Mouse (Mus musculus) kidney, postnatal 14 days (tissue): Measurements from ENCODE around the gene Gsdma.

Experiments
- DNase-seq: peaks from one replicate; pipeline ENCODE4 v3.0.0; 2022; ENCODE audit warnings: mixed read lengths

Gene Gsdma

DNA sequence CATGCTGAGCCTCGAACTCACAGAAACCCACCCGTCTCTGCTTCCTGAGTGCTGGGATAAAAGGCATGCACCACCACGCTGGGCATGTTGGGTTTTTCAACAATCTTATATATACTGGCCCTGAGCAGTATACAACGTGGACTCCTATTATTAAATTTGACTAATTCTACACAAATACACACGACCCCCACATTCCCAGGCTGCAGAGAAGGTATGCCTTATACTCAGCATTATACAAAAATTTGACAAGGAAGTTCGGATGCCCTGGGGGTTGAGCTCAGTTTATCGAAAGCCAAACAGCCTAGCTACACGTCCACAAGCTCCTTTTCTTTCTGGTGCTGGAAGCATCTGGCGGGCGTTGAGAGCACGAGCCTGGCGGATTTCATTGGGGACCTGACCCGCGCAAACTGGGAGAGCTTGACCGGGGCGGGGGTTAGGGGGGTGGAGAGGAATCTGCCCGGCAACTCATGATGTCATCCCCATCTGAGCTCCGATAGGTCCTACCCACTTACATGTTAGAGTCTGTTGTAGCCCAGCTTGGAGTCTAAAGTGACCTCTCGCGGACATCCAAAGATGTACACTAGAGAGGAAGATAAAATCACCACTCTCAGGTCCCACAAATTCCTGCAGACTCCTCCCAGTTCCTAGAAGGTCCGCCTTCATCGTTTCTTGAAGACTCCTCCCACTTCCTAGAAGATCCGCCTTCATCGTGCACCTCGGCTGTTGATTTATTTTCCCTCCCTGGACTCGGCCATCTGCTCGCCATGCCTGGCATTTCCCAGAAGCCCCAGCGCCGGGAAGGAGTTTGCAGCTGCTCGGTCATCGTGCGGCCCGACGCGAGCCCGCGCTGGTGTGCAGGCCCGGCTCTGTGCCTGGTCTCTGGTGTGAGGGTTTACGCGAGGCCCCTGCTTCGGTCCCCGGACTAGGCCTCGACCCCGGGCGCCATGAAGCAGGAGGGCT lies 17.9 kb downstream of the Gsdma start, which contains the start of gene Psmd3:
TSS of gene Psmd3 (plus strand) at position 769 of the 960 bp plus-strand sequence.
- DNase-seq = peak; percentile 97

DNA sequence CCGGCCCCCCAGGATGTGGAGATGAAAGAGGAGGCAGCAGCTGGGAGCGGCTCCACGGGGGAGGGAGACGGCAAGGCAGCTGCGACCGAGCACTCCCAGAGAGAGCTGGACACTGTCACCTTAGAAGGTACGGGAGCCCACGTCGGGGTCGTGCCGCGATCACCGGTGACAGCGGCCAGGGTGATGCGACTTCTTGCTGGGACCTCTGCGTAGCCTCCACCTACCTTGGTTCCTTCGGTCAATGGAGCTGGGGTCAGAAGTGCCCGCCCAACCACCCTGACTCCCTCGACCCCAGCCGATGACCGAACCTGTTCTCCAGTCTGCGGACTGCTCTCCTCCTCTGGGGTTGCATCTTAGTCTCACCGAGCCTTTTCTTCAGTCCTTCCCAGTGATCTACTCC lies 18.7 kb downstream of the Gsdma start:
- DNase-seq = no peak

DNA sequence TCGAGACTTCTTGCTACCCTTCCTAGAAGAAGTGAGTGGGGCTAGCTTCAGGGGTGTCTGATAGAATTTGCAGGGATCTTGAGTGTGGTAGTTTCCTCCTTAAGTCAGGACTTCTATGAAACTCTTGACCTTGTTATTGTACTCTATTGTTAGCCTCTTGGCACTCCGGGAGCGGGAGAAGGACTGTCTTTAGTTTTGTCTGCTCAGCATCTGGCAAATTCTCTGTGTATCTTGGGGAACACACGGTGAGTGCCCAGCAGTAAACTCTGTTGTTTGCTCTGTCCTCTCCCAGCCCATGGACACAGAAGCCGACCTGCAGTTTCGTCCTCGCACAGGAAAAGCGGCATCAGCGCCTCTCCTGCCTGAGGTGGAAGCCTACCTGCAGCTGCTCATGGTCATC lies 21.5 kb downstream of the Gsdma start:
- DNase-seq = no peak

DNA sequence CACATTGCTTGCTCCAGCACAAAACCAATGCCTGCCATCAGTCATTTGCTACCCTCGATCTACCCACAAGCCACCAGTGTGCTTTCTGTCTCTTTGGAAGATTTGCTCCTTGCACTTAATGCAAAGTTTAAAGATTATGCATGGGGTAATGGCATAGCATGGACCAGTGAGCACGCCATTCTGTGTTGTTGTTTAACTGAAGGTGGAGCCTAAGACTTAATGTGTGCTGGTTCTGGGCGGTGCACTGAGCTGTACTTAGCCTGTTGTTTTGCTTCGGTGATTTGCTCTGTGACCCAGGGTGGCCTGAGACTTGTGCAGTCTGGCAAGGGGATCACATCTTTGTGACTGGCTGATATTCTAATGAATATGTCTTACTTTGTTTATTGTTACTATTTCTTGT lies 22.8 kb downstream of the Gsdma start:
- DNase-seq = peak; percentile 83

DNA sequence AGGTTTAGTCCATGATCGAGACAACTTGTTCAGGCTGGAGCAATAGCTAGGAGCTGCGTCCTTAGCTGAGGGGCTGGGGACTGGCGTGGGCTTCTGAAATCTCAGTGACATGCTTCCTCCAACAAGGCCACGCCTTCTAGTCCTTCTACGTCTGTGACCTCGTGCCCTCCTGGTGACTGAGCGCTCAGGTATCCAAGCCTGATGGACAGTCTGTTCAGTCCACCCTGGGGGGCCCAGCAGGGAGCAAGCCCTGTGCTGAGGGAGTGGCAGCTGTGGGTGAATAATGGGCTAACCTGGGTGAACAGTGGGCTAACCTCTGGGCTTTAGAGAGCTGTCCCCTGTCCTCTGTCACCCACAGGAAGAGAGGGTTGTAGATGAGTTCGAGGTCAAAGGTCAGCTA lies 23.9 kb downstream of the Gsdma start:
- DNase-seq = no peak

DNA sequence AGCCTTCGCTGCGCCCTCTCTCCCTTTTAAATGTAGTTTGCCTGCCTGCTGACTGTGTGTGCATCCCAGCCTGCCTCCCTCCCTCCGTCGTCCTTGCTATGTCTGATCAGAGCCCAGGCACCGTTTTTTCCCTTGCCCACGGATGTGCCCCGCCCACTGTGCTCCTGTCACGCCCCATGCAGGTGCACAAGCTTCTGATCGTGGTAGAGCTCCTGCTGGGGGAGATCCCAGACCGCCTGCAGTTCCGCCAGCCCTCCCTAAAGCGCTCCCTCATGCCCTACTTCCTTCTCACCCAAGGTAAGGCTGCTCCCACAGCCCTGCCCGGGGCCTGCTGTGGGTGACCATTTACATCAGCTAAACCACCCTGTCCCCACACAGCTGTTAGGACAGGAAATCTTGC lies 29.1 kb downstream of the Gsdma start:
- DNase-seq = no peak

DNA sequence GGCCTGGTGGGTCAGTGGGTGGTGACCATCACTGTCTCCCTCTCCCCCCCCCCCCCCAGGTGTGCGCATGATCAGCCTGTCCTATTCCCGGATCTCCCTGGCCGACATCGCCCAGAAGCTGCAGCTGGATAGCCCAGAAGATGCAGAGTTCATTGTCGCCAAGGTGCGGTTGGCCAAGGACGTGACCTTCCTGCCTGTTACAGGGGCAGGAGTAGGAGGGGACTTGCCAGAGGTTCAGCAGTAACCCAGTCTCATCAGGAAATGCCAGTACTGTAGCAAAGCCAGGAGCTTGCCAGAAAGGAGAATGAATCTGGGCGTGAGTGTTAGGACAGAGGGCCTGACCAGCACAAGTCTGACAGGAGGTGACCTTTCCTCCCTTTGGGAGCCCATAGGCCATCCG lies 29.6 kb downstream of the Gsdma start:
- no peak for DNase-seq

DNA sequence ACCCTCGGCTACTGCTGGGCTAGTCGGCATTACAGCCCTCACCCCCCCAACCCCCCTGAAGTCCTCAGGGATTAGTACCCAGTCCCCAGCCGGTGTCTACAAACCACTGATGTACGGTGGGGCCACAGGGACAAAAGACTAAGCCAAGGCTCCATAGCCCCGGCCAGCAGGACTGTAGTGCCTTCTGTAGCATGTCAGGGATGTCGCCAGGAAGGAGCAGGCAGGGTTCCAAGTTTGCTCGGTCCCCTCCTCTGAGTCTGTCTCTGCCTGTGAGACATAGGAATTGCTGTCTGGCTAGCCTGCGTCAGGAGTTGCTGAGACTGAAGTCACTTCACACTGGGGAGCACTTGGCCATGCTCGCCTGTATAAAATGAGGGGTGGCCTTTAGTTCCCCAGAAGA lies 30.1 kb downstream of the Gsdma start:
- DNase-seq = no peak

DNA sequence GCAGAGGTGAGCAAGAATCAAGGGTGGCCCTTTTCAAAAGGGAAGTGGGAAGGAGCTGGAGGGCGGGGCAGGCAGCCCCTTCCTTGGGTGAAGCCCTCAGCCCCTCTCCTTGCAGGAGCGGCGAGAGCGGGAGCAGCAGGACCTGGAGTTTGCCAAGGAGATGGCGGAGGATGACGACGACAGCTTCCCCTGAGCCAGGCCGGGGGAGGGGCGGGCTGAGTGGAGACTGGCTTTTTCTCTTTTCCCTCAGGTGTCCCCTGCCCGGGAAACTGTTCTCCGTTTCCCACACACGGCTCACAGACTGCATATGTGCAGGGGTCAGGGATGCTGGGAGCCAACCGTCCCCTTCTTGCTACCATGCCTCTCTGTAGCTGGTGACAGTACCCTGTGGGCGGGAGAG lies 31.3 kb downstream of the Gsdma start:
- DNase-seq = no peak

DNA sequence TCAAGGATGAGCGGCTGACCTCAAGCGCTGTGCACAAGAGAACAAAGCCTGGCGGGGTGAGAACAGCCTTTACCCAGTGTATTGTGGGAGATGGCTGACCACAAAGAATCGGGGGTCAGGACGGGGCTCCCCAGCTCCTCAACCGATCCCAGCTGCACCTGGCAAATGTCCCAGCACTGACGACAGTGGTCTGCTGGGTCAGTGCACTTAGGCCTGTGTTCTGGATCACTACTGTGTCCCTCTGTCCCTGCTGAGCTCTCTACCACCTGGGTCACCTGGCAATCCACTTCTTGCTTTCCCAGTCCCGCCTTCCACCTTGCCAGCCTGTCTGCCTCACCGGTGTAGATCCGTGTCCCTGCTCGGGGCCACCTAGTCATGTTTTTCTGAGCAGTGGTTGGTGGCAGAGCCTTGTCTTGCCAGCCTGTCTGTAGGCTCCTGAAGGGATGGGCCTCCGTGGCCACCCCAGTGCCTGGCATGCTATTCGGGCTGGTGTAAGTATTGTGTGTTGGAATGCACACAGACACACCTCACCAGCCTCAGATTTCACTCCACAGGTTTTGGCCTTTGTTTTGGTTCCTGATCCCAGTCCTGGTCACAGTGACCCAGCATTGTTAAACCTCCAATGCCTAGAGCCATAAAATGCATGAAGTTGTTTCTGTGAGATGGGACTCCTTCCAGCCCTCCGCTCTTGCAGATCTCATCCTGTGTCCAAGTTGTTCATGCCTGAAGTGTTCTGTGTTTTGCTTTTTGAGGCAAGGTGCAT lies 32.5 kb downstream of the Gsdma start:
- DNase-seq = no peak

DNA sequence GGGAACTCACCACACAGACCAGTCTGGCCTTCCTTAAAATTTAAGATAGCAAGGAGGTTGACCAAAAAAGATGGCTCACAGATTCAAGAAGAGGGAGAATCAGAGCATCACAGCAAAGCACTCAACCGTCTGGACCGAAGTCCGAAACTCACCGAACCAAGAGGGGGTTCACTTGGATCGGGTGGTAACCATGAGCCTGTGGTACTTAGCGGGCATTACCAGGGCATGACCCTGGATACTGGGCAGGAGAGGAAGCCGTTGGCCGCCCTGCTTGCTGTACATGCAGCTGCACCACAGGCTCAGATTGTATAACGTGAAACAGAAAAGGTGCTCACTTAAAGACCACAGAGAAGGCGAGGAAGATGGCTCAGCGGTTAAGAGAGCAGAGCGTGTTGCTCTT lies 33.1 kb downstream of the Gsdma start:
- DNase-seq = no peak

DNA sequence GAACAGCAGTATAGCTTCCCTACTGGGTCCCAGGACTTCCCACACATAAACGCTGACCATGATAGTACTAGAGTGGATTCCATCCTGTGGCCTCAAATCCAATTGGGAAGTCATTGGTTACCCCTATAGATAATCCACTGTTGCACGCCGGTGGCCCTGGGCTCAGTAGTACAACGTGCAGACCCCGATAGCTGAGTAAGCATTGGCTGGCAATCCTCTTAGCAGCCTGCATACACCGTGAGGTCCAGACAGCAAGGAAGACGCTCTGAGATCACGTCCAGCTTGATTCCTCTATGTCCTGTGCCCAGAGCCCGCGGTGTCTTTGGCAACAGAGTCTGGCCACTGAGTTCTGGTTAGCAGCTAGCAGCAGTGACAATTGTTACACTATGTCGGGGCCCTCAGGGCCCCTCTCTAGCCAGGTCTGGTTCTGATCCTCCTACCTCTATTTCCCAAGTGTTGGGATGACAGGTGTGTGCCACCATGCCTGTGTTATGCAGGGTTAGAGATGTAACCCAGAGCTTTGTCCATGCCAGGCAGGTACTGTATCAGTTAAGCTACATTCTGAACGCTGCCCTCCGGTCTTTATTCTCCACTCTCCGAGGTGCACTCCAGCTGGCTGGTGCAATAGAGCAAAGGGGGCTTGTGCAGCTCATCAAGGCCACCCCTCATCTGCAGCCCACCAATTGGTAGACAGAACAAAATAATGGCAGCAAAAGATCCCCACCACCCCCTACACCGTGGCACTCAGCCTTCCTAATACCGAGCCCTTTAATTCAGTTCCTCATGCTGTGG lies 34.9 kb downstream of the Gsdma start:
- no peak for DNase-seq

DNA sequence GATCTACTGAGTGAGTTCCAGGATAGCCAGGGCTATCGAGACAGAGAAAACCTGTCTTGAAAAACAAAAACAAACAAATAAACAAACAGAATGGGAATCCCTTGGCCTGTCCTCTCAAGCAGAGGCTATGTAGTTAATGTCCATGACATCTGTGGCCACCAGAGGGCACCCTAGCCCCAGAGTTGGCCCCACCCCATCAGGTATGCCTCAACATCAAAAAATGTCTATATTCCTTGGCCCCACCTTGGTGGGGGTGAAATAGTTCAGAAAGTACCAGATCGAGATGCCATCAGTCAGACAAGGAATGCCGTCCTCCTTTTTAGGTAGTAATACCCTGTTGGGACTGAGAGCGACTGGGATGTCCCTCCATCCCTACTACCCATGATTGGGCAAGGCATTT lies 35.8 kb downstream of the Gsdma start:
- peak; percentile 84 for DNase-seq

DNA sequence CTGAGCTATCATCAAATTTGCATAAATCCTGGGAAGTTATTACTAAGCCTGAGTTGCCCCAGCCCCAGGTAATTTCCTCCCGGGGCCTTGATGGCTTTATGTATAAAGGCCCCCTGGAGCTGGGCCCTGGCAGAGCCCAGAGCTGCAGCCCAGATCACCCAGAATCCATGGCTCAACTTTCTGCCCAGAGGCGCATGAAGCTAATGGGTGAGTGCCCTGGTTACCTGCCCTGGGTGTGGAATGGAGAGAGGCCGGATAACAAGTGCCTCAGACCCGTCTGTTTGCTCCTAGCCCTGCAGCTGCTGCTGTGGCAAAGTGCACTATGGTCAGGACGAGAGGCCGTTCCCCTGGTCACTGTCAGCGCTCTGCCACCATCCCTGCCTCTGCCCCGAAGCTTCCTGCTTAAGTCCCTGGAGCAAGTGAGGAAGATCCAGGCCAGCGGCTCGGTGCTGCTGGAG lies 37.1 kb downstream of the Gsdma start, which contains the start of gene Csf3:
TSS of gene Csf3 (plus strand) at position 51 of the 458 bp plus-strand sequence.
- DNase-seq = no peak

DNA sequence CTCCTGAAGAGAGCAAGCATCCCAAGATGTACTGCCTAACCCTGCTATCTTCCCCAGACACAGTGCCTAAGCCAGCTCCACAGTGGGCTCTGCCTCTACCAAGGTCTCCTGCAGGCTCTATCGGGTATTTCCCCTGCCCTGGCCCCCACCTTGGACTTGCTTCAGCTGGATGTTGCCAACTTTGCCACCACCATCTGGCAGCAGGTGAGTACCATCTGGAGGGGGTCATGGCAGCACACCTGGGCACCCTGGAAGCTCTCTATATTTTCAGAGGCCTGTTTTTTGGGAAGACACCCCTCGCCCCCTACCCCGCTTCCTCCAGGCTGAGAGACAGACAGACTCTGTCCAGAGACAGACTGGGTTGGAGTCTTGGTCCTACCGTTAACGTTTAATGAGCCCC lies 38.2 kb downstream of the Gsdma start:
- DNase-seq = no peak

DNA sequence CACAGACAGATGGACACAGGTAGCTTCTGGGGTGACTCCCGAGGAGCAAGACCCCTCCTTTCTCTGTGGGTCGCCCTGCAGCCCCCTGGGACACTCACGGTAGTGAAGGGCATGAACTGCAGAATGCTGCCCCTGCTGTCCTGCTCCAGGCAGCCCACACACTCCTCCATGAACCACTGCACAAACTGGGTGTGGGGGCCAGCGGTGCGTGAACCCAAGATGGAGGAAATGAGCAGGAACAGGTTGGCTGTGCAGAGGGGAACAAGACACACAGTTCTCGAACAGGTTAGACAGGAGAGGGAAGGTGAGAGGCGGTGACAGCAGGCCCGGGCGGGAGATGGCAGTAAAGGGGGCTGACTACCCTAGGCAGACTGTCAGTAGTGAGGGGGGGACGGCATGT lies 40.9 kb downstream of the Gsdma start:
- no peak for DNase-seq

DNA sequence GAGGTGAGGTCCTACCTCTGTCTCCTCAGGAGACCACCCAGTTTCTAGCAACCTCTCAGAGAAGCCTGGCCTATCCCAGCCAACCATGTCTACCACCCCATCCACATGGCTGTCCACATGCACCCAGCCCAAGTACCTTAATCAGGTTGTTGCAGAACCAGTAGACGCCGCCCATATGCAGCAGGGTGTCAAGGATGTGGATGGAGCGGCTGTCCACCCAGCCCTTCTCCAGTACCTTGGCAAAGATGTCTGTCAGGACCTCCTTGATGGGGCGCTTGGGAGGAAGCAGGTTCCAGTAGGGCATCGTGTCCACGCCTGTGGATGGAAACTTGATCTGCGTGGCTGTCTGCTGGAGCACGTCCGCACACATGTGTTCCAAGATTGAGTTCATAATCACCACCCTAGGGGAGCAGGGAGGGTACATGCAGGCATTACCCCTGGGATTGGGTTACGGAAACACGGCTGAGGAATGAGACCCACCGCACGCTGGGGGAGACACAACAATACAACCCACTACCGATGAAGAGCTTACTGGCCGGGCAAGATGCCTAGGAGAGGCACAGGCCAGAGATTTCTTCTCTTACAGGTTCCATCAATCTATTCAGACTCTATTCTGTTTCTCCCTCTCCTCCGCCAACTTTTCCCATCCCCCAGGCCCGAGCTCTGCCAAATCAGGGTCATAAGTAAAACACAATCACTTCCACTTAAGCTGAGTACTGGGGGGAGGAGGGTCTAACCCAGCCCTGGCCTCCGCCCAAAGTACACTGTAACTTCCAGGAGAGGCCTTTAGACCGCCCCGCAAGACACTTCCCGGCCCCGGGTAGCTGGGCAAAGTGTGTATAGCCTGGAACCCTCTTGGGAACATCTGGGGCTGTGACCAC lies 43.5 kb downstream of the Gsdma start:
- DNase-seq = peak; percentile 85

DNA sequence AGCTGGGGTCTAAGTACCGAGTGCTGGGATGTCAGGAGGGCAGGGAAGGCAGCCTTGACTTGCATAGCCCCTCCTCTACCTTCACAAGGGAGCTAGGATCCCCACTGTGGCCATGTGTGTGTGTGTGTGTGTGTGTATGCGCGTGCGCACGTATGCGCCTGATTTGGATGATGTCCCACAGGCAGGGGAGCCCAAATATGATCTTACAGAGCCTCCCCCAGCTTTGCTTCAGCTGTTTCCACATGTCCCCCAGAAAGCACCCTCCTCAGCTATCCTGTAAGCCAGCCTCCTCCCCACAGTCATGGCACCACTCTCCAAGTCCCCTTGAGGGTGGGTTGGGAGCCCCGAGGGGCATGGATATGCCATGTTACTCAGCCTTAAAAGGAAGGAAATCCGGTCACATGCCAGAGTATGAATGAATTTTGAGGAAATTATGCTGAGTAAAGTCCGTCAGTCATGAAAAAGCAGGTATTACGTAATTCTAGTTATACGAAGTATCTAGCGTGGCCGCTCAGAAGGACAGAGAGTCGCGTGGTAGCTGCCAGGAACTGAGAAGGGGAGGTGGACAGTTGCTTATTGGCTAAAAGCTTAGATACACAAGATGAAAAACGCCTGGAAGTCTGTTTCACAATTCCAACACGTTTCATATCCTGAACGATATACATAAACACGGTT lies 44.3 kb downstream of the Gsdma start:
- peak; percentile 51 for DNase-seq

DNA sequence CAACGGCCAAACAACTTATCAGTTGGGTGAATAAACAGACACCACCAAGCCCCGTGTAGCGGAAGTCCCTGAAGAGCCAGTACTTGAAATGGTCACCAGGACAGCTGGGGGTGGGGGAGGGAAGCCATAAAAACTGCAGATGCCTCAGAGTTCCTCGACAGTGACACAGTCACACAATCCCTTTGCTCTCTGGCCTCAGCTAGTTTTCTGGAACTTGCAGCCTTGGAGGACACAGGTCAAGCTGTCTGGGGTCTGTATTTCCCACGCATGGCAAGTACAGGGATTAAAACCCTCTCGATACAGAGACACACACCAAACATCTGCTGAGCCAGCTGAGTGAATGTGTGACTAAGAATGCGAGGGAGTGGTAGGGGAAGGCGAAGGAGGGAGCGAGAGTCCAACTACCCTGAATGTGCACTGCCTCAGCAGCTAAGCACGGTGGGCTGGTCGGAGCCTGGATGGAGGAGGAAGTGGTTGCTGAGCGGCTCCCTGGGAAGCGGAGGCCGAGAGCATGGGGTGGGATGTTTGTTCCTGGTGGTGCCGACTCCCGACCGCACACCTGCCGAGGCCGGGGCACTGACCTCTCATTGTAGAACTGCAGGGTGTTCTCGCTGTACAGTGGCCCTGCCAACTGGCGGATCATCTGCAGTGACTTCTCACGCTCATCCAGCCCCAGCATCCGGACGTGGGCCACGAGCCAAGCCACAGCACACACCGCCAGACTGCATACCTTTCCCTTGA lies 45.0 kb downstream of the Gsdma start:
- DNase-seq = peak; percentile 80

DNA sequence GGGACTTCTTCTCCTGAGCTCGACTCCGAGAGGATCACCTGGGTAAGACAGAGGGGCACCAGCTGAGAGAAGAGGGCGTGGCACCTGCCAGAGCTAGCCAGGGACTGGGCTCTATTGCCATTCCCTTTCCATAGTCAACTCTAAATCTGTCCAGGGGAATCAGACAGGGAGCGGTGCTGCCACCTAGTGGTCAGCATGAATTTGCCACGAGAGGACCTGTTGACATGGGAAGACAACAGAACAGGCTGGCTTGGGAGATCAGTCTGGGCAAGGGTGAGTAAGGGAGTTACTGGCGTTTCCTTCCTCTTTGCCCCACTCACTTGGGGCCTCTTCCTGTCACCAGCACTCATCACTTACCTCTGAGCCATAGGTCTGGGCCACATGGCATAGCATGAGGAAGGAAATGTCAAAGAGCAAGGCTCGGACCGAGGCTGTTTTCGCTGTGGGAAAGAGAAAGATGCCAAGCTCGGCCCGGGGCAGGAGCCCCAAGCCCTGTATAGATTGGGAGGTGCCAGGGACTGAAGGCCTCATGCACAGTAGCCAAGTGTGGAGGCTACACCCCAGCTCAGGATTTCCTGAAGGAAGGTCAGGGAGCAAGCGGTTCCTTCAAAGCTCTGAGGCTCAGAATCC lies 46.4 kb downstream of the Gsdma start:
- peak; percentile 89 for DNase-seq
